Mouse (Mus musculus) ES-Bruce4 (cell line): ENCODE measurements at regions not wholly inside any gene's neighbourhood (a gene's known extent, or its start where the extent isn't known, plus 50 kb on each side); places are given as distances from the start of the nearest gene placed in this dataset.

Experiments
- CTCF ChIP-seq: IDR thresholded peaks from one replicate; pipeline ENCODE4 v1.8.1; 2011; ENCODE audit warnings: low read depth, low read length
- EP300 ChIP-seq: IDR thresholded peaks from 2 replicates; pipeline ENCODE4 v1.6.1; 2011; ENCODE audit warnings: low read depth, low read length; ENCODE audit not compliant: insufficient read depth
- POLR2A ChIP-seq: IDR thresholded peaks from one replicate; pipeline ENCODE4 v1.8.1; 2011; ENCODE audit warnings: low read length; ENCODE audit not compliant: insufficient read depth

GRCm38 (mm10) chr3:52429014-52429589 lies 161.0 kb downstream of the Foxo1 start:
- TF ChIP-seq POLR2A (no peak), CTCF (no peak), EP300 (no peak)
